Mouse (Mus musculus) lung, postnatal 0 days (tissue): ENCODE measurements around the gene Opa1. TPM values are rescaled to one million over a fixed set of nuclear protein-coding genes. Genes with fewer than 3 reads are reported as not detected.

ENCODE experiments used
- ATAC-seq: fragments of 200-750 bp; cut with Nextera tagmentation; 2 replicates; pipeline ENCODE4 v1.8.0; 2017; ENCODE audit warnings: moderate library complexity
- DNase-seq: peaks from one replicate; pipeline ENCODE4 v3.0.0-alpha.2; 2016; ENCODE audit warnings: low spot score
- H3K27ac ChIP-seq: fragments of 300-500 bp; sonication (generic); 2 replicates; pipeline ENCODE4 v1.5.1; 2014; ENCODE audit warnings: antibody characterized with exemption, mild to moderate bottlenecking, low read length, mixed read lengths
- H3K27me3 ChIP-seq: fragments of 300-500 bp; sonication (generic); replicated peaks from 2 replicates; pipeline ENCODE4 v1.6.1; 2014; ENCODE audit warnings: low read length, mixed read lengths; ENCODE audit not compliant: insufficient read depth
- H3K36me3 ChIP-seq: fragments of 300-500 bp; sonication (generic); 2 replicates; pipeline ENCODE4 v1.6.1; 2014; ENCODE audit warnings: low read length, mixed read lengths; ENCODE audit not compliant: insufficient read depth
- H3K4me1 ChIP-seq: fragments of 300-500 bp; sonication (generic); 2 replicates; pipeline ENCODE4 v1.6.1; 2014; ENCODE audit warnings: antibody characterized with exemption, low read depth, low read length, mixed read lengths; ENCODE audit not compliant: insufficient read depth
- H3K4me2 ChIP-seq: fragments of 300-500 bp; sonication (generic); replicated peaks from 2 replicates; pipeline ENCODE4 v1.6.1; 2014; ENCODE audit warnings: low read depth, mild to moderate bottlenecking, low read length, moderate library complexity, mixed read lengths
- H3K4me3 ChIP-seq: fragments of 300-500 bp; sonication (generic); 2 replicates; pipeline ENCODE4 v1.5.1; 2014; ENCODE audit warnings: low read depth, low read length
- H3K9ac ChIP-seq: fragments of 300-500 bp; sonication (generic); replicated peaks from 2 replicates; pipeline ENCODE4 v1.6.1; 2014; ENCODE audit warnings: low read depth, mild to moderate bottlenecking
- H3K9me3 ChIP-seq: fragments of 300-500 bp; sonication (generic); 2 replicates; pipeline ENCODE4 v1.6.1; 2016; ENCODE audit warnings: low read length, mixed read lengths
- CTCF ChIP-seq: IDR thresholded peaks from 2 replicates; pipeline ENCODE4 v1.5.1; 2016; ENCODE audit warnings: antibody characterized with exemption, mild to moderate bottlenecking
- EP300 ChIP-seq: IDR thresholded peaks from 2 replicates; pipeline ENCODE4 v1.6.1; 2016; ENCODE audit warnings: antibody characterized with exemption, mild to moderate bottlenecking, control low read depth
- WGBS: fragments of 180-500 bp; shearing (Covaris S2); extraction: QIAGEN DNeasy Blood & Tissue Kit; methylation state at CpG from one replicate; pipeline ENCODE4 v1.1.7; 2014; 5-methylcytosine and 5-hydroxymethylcytosine counted together
- polyA plus RNA-seq: library from polyadenylated mRNA; unstranded; fragments of >200 nt; fragmentation: Nextera tagmentation; extraction: Ambion mirVana; gene quantifications from 2 replicates; pipeline ENCODE4 v1.2.1, GENCODE M21; 2015

Opa1 gene
- polyA plus RNA-seq: 13.1 and 14.1 TPM in 2 replicates

- no peaks in the 10 kb centered on the region for H3K36me3 ChIP-seq
- no peaks in the 10 kb centered on the region for H3K27me3 ChIP-seq
- 3% methylated on average over 39 of the region's 39 CpGs for WGBS
- no peaks in the 10 kb centered on the region for H3K9me3 ChIP-seq
- ATAC-seq: peak; percentile 99
- H3K4me1 ChIP-seq: peaks cover 4% of the 10 kb centered on the region; the same call in 1 of the 2 replicates
- peak; percentile 96 for DNase-seq
- H3K4me2 ChIP-seq: peak within 1 kb of the TSS; percentile 76
- TF ChIP-seq CTCF (0 out of 2 replicates have a peak, but pooled peaks have one; percentile 10), EP300 (peak; percentile 18; the same call in 1 of the 2 replicates)
- peak within 1 kb of the TSS; percentile 96 for H3K9ac ChIP-seq
- H3K4me3 ChIP-seq: peak within 1 kb of the TSS; percentile 89
- H3K27ac ChIP-seq: peak within 1 kb of the TSS; percentile 73; the same call in 1 of the 2 replicates
These were observed at the start of gene Opa1 for GRCm38 (mm10) chr16:29579167-29579786. Gene Opa1 (plus strand): TSS chr16:29579334.

GRCm38 (mm10) chr16:29533641-29534040 lies 45.5 kb upstream of the Opa1 start:
- Histone ChIP-seq H3K9me3 (no peaks in the 10 kb centered on the region), H3K4me3 (no peak overlapping the region), H3K27me3 (no peaks in the 10 kb centered on the region), H3K9ac (no peak overlapping the region), H3K27ac (no peak overlapping the region), H3K4me2 (no peak overlapping the region), H3K36me3 (no peaks in the 10 kb centered on the region), H3K4me1 (no peaks in the 10 kb centered on the region)
- no peak for TF ChIP-seq EP300
- no peak for TF ChIP-seq CTCF
- ATAC-seq: no peak
- DNase-seq: no peak
- 78% methylated on average over 6 of the region's 6 CpGs for WGBS

- DNase-seq: no peak
- TF ChIP-seq EP300: no peak
- no peak for TF ChIP-seq CTCF
- Histone ChIP-seq H3K9ac (no peak overlapping the region), H3K27me3 (no peaks in the 10 kb centered on the region), H3K27ac (no peak overlapping the region), H3K4me2 (no peak overlapping the region), H3K4me1 (no peaks in the 10 kb centered on the region), H3K9me3 (no peaks in the 10 kb centered on the region), H3K4me3 (no peak overlapping the region), H3K36me3 (no peaks in the 10 kb centered on the region)
- no peak for ATAC-seq
- 87% methylated on average over 4 of the region's 4 CpGs for WGBS
These were observed 43.3 kb upstream of the Opa1 start for GRCm38 (mm10) chr16:29535866-29536265.

GRCm38 (mm10) chr16:29536411-29537204 lies 42.5 kb upstream of the Opa1 start:
- Histone ChIP-seq H3K4me2 (no peak overlapping the region), H3K27ac (no peak overlapping the region), H3K27me3 (no peaks in the 10 kb centered on the region), H3K9ac (no peak overlapping the region), H3K36me3 (no peaks in the 10 kb centered on the region), H3K9me3 (no peaks in the 10 kb centered on the region), H3K4me3 (no peak overlapping the region), H3K4me1 (no peaks in the 10 kb centered on the region)
- no peak for DNase-seq
- ATAC-seq: no peak
- WGBS: 55% methylated on average over 15 of the region's 15 CpGs
- TF ChIP-seq EP300 (no peak), CTCF (no peak)

- Histone ChIP-seq H3K4me3 (no peak overlapping the region), H3K4me1 (no peaks in the 10 kb centered on the region), H3K4me2 (no peak overlapping the region), H3K36me3 (no peaks in the 10 kb centered on the region), H3K9ac (no peak overlapping the region), H3K27me3 (no peaks in the 10 kb centered on the region), H3K27ac (no peak overlapping the region), H3K9me3 (no peaks in the 10 kb centered on the region)
- ATAC-seq (no peak), DNase-seq (peak; percentile 56)
- no peak for TF ChIP-seq CTCF
- TF ChIP-seq EP300: no peak
These were observed 39.2 kb upstream of the Opa1 start for GRCm38 (mm10) chr16:29539906-29540305.

- DNase-seq (peak; percentile 17), ATAC-seq (no peak)
- Histone ChIP-seq H3K36me3 (no peaks in the 10 kb centered on the region), H3K4me3 (peak overlapping the region; percentile 19), H3K27me3 (no peaks in the 10 kb centered on the region), H3K9me3 (no peaks in the 10 kb centered on the region), H3K4me1 (no peaks in the 10 kb centered on the region), H3K4me2 (peak overlapping the region; percentile 44), H3K27ac (no peak overlapping the region), H3K9ac (no peak overlapping the region)
- WGBS: 61% methylated on average over 11 of the region's 11 CpGs
- TF ChIP-seq EP300: no peak
- no peak for TF ChIP-seq CTCF
These were observed 37.9 kb upstream of the Opa1 start for GRCm38 (mm10) chr16:29541261-29541683.
